Mouse (Mus musculus): ENCODE measurements at regions not wholly inside any gene's neighbourhood (a gene's known extent, or its start where the extent isn't known, plus 50 kb on each side); places are given as distances from the start of the nearest gene placed in this dataset.

- TF ChIP-seq ZNF384 (IDR thresholded peaks at IDR 0.05; ENCODE audit: low read depth, low read length), result no peak
- no peak for TF ChIP-seq MAZ (IDR thresholded peaks at IDR 0.05; ENCODE audit: low read depth, low read length)
- no peak for TF ChIP-seq USF2 (conservative IDR thresholded peaks at IDR 0.05; ENCODE audit: low read depth, low read length)
- no peaks in the 10 kb centered on the region for H3K27me3 ChIP-seq (replicated peaks)
- H3K9ac ChIP-seq (ENCODE audit: insufficient read depth, low read depth), result no peak overlapping the region
- dilution Hi-C loops (cut with MboI; ENCODE audit: extremely low pct_ligation_motif_present, extremely low pct_unique_long_range_greater_than_20kb, low sequenced_read_pairs) (no loop called here), in situ Hi-C loops (cut with MboI; ENCODE audit: low pct_ligation_motif_present, low pct_unique_long_range_greater_than_20kb, low sequenced_read_pairs) (no loop called here)
- no peak overlapping the region for H3K27ac ChIP-seq (ENCODE audit: insufficient read depth, low read depth)
- H3K4me2 ChIP-seq (ENCODE audit: insufficient read depth, low read depth, poor library complexity, severe bottlenecking), result no peak overlapping the region
- H3K36me3 ChIP-seq (replicated peaks in 1 of 2; ENCODE audit: control insufficient read depth in 1 of 2, insufficient read depth in 1 of 2, low read length in 1 of 2), result no peaks in the 10 kb centered on the region
- no peaks in the 10 kb centered on the region for H3K79me2 ChIP-seq (replicated peaks; ENCODE audit: control insufficient read depth, extremely low read depth, insufficient read depth, poor library complexity, severe bottlenecking)
- H3K4me3 ChIP-seq (replicated peaks in 1 of 3; ENCODE audit: low read depth in 2 of 3, low read length in 2 of 3, poor library complexity in 1 of 3), result no peak overlapping the region
- H3K9me3 ChIP-seq (replicated peaks; ENCODE audit: low read length), result no peaks in the 10 kb centered on the region
- no peaks in the 10 kb centered on the region for H3K4me1 ChIP-seq (ENCODE audit: control insufficient read depth in 1 of 2, insufficient read depth in 2 of 2)
- DNase-seq (ENCODE audit: extremely low read depth), result no peak
Observed at GRCm38 (mm10) chr5:90026835-90027753, 144.0 kb upstream of the Adamts3 start.

DNA sequence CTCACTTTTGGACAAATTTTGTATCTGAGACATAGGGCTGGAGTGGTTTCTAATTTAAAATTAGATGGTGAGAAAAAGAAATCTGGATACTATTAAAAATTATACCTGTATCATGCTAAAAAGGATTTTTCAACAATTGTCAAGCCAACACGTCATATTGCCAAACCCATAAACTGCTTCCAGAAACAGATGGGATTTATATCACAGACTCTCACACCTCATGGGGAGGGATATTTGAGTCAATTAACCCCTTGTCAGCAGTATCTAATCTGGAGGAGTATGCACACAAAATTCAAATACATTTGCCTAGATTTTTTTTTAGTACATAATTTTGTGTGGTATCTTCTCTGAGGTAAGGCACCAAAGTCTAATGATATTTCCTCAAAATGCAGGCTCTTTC lies 138.3 kb upstream of the Adamts3 start:
- no peak overlapping the region for H3K27ac ChIP-seq (ENCODE audit: insufficient read depth, low read depth)
- H3K4me3 ChIP-seq (replicated peaks in 1 of 3; ENCODE audit: low read depth in 2 of 3, low read length in 2 of 3, poor library complexity in 1 of 3), result no peak overlapping the region
- DNase-seq (ENCODE audit: extremely low read depth), result no peak
- in situ Hi-C loops (cut with MboI; ENCODE audit: low pct_ligation_motif_present, low pct_unique_long_range_greater_than_20kb, low sequenced_read_pairs), result no loop called here
- no peak overlapping the region for H3K4me2 ChIP-seq (ENCODE audit: insufficient read depth, low read depth, poor library complexity, severe bottlenecking)
- TF ChIP-seq ZKSCAN1 (IDR thresholded peaks at IDR 0.05; ENCODE audit: borderline replicate concordance, low read depth, low read length) (no peak), TBP (conservative IDR thresholded peaks at IDR 0.05; ENCODE audit: low read depth, low read length) (no peak), HCFC1 (IDR thresholded peaks at IDR 0.05; ENCODE audit: low read depth, low read length) (no peak), MAX (IDR thresholded peaks at IDR 0.05; ENCODE audit: low read length) (no peak), SMC3 (IDR thresholded peaks at IDR 0.05; ENCODE audit: low read depth, low read length) (no peak), ETS1 (conservative IDR thresholded peaks at IDR 0.05; ENCODE audit: low read depth, low read length) (no peak), CHD1 (IDR thresholded peaks at IDR 0.05; ENCODE audit: low read depth, low read length) (no peak), GABPA (IDR thresholded peaks at IDR 0.05; ENCODE audit: insufficient replicate concordance, low read depth, low read length) (no peak)
- H3K79me2 ChIP-seq (replicated peaks; ENCODE audit: control insufficient read depth, extremely low read depth, insufficient read depth, poor library complexity, severe bottlenecking), result no peaks in the 10 kb centered on the region
- H3K36me3 ChIP-seq (replicated peaks in 1 of 2; ENCODE audit: control insufficient read depth in 1 of 2, insufficient read depth in 1 of 2, low read length in 1 of 2), result no peaks in the 10 kb centered on the region
- no peaks in the 10 kb centered on the region for H3K27me3 ChIP-seq (replicated peaks)
- no peaks in the 10 kb centered on the region for H3K9me3 ChIP-seq (replicated peaks; ENCODE audit: low read length)
- dilution Hi-C loops (cut with MboI; ENCODE audit: extremely low pct_ligation_motif_present, extremely low pct_unique_long_range_greater_than_20kb, low sequenced_read_pairs), result no loop called here
- no peak overlapping the region for H3K9ac ChIP-seq (ENCODE audit: insufficient read depth, low read depth)
- H3K4me1 ChIP-seq (ENCODE audit: control insufficient read depth in 1 of 2, insufficient read depth in 2 of 2), result no peaks in the 10 kb centered on the region; a peak in 2 of 4 replicates

DNA sequence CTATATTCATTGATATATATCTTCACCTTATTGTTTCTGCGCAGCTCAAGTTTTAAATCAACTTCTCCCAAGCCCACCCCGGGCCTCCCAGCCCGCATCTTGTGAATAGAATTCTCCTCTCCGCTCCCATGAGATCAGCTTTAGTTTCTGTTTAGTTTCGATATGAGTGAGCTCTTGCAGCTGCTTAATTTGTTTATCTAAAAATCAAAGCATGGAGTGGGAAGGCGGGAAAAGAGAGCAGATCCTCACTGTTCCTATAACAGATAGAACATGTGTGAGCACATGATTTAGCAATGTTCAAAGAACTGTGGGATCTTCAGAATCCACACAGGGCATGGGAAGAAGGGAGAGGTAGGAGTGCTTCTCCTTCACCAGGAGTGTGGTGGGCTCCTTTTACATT lies 117.6 kb upstream of the Adamts3 start:
- Histone ChIP-seq H3K27ac (ENCODE audit: insufficient read depth, low read depth) (no peak overlapping the region), H3K9ac (ENCODE audit: insufficient read depth, low read depth) (no peak overlapping the region), H3K4me2 (ENCODE audit: insufficient read depth, low read depth, poor library complexity, severe bottlenecking) (peak overlapping the region; percentile 50), H3K36me3 (replicated peaks in 1 of 2; ENCODE audit: control insufficient read depth in 1 of 2, insufficient read depth in 1 of 2, low read length in 1 of 2) (no peaks in the 10 kb centered on the region), H3K4me1 (ENCODE audit: control insufficient read depth in 1 of 2, insufficient read depth in 2 of 2) (peaks cover 0 to 18% of the 10 kb centered on the region in 2 experiments; a peak in 2 of 4 replicates), H3K79me2 (replicated peaks; ENCODE audit: control insufficient read depth, extremely low read depth, insufficient read depth, poor library complexity, severe bottlenecking) (no peaks in the 10 kb centered on the region), H3K4me3 (replicated peaks in 1 of 3; ENCODE audit: low read depth in 2 of 3, low read length in 2 of 3, poor library complexity in 1 of 3) (no peak overlapping the region), H3K9me3 (replicated peaks; ENCODE audit: low read length) (no peaks in the 10 kb centered on the region), H3K27me3 (replicated peaks) (no peaks in the 10 kb centered on the region)
- peak; percentile 36 for DNase-seq (ENCODE audit: extremely low read depth)
- in situ Hi-C loops (cut with MboI; ENCODE audit: low pct_ligation_motif_present, low pct_unique_long_range_greater_than_20kb, low sequenced_read_pairs) (no loop called here), dilution Hi-C loops (cut with MboI; ENCODE audit: extremely low pct_ligation_motif_present, extremely low pct_unique_long_range_greater_than_20kb, low sequenced_read_pairs) (no loop called here)
- TF ChIP-seq ETS1 (conservative IDR thresholded peaks at IDR 0.05; ENCODE audit: low read depth, low read length), result 0 out of 2 replicates have a peak, but pooled peaks have one; percentile 12
- TF ChIP-seq MYC (IDR thresholded peaks at IDR 0.05; ENCODE audit: low read depth, low read length), result no peak
- peak; percentile 63; the same call in 1 of the 2 replicates for TF ChIP-seq JUND (conservative IDR thresholded peaks at IDR 0.05; ENCODE audit: low read depth, low read length)
- TF ChIP-seq USF1 (IDR thresholded peaks at IDR 0.05; ENCODE audit: low read depth, low read length), result no peak
- no peak for TF ChIP-seq SMC3 (IDR thresholded peaks at IDR 0.05; ENCODE audit: low read depth, low read length)
- TF ChIP-seq E2F4 (IDR thresholded peaks at IDR 0.05; ENCODE audit: insufficient replicate concordance, low read depth, low read length), result 0 out of 2 replicates have a peak, but pooled peaks have one; percentile 80
- peak; percentile 62 for TF ChIP-seq EP300 (IDR thresholded peaks at IDR 0.05; ENCODE audit: low read length)
- TF ChIP-seq IRF4 (IDR thresholded peaks at IDR 0.05; ENCODE audit: low read depth, low read length), result peak; percentile 79
- peak; percentile 28; the same call in 1 of the 2 replicates for TF ChIP-seq JUN (IDR thresholded peaks at IDR 0.05; ENCODE audit: insufficient read depth, low read depth, low read length)

All from CH12.LX (cell line).